Mouse (Mus musculus) hindbrain, embryonic 15.5 days (tissue): ENCODE results near the gene Psma6. TPM values are rescaled to one million over a fixed set of nuclear protein-coding genes. Genes with fewer than 3 reads are reported as not detected.
"Not testable (repeated sequence)": the region's sequence is repeated elsewhere in the genome, so short reads cannot be mapped to it uniquely, and the experiment has no call there.

Source experiments
- ATAC-seq: fragments of 200-750 bp; cut with Nextera tagmentation; 2 replicates; pipeline ENCODE4 v1.8.0; 2017; ENCODE audit warnings: low read depth, moderate number of reproducible peaks, moderate TSS enrichment; ENCODE audit not compliant: low FRiP score
- H3K27ac ChIP-seq: fragments of 300-500 bp; sonication (generic); replicated peaks from 2 replicates; pipeline ENCODE4 v1.5.1; 2015; ENCODE audit warnings: mild to moderate bottlenecking, inconsistent platforms
- H3K27me3 ChIP-seq: fragments of 300-500 bp; sonication (generic); 2 replicates; pipeline ENCODE4 v1.6.1; 2015; ENCODE audit warnings: control low read depth, inconsistent platforms
- H3K36me3 ChIP-seq: fragments of 300-500 bp; sonication (generic); 2 replicates; pipeline ENCODE4 v1.6.1; 2015; ENCODE audit warnings: control low read depth, inconsistent platforms
- H3K4me1 ChIP-seq: fragments of 300-500 bp; sonication (generic); replicated peaks from 2 replicates; pipeline ENCODE4 v1.6.1; 2015; ENCODE audit warnings: control low read depth, inconsistent platforms
- H3K4me2 ChIP-seq: fragments of 300-500 bp; sonication (generic); 2 replicates; pipeline ENCODE4 v1.6.1; 2015; ENCODE audit warnings: moderate library complexity, mild to moderate bottlenecking, inconsistent platforms
- H3K4me3 ChIP-seq: fragments of 300-500 bp; sonication (generic); 2 replicates; pipeline ENCODE4 v1.5.1; 2015; ENCODE audit warnings: mild to moderate bottlenecking, inconsistent platforms
- H3K9ac ChIP-seq: fragments of 300-500 bp; sonication (generic); 2 replicates; pipeline ENCODE4 v1.6.1; 2015; ENCODE audit warnings: inconsistent platforms
- H3K9me3 ChIP-seq: fragments of 300-500 bp; sonication (generic); 2 replicates; pipeline ENCODE4 v1.6.1; 2016; ENCODE audit warnings: control low read depth, inconsistent platforms
- WGBS: fragments of 180-500 bp; shearing (Covaris S2); methylation state at CpG from one replicate; pipeline ENCODE4 v1.1.7; 2015; 5-methylcytosine and 5-hydroxymethylcytosine counted together
- polyA plus RNA-seq: library from polyadenylated mRNA; unstranded; fragments of >200 nt; fragmentation: Nextera tagmentation; extraction: Ambion mirVana; gene quantifications from 2 replicates; pipeline ENCODE4 v1.2.1, GENCODE M21; 2015

Psma6 gene
- polyA plus RNA-seq, 1 experiment from 2014 or later, result 389 TPM

DNA sequence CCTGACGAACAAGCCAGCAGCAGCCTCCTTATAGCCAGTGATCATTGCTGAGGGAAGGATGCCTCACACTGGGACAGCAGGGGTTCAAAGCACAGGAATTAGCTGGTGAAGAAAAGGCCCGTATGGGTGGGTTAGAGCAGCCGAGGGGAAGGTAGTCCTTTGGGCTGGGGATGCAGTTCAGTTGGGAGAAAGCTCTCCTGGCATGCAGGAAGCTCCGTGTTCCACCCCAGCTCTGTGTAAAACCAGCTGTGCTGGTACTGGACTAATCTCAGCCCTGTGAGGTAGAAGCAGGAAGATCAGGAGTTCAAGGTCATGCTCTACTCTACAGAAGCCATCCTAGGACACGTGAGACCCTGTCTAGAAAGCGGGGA lies 6.4 kb upstream of the Psma6 start:
- WGBS, result 71% methylated on average over 6 of the region's 6 CpGs
- H3K27ac ChIP-seq, result no peak overlapping the region
- no peak for ATAC-seq
- H3K9ac ChIP-seq, result no peak overlapping the region
- no peaks in the 10 kb centered on the region for H3K9me3 ChIP-seq
- H3K4me1 ChIP-seq, result no peaks in the 10 kb centered on the region
- H3K36me3 ChIP-seq, result no peaks in the 10 kb centered on the region
- no peak overlapping the region for H3K4me2 ChIP-seq
- H3K4me3 ChIP-seq, result no peak overlapping the region
- no peaks in the 10 kb centered on the region for H3K27me3 ChIP-seq

DNA sequence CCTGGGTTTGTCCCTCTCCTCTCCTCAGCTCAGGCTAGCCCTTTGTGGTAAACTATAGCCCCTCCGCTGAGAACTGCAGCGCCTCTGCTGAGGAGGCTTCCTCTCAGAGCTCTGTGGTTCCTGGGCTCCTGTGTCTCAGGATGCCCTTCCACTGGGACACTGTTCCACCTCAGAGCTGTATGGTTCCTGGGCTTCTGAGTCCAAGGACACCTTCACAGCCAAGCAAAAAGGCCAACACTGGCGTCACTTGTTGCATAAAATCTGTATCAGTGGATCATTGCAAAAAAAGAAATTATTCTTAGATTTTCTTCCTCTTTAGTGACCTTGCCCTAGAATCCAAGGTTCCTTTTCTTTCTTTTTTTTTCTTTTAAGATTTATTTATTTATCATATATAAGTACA lies 804 bp downstream of the Psma6 start:
- 93% methylated on average over 3 of the region's 3 CpGs for WGBS
- Histone ChIP-seq H3K27me3 (no peaks in the 10 kb centered on the region), H3K27ac (no peak overlapping the region), H3K4me3 (no peak overlapping the region), H3K9ac (no peak overlapping the region), H3K4me2 (no peak overlapping the region), H3K9me3 (no peaks in the 10 kb centered on the region), H3K4me1 (no peaks in the 10 kb centered on the region), H3K36me3 (no peaks in the 10 kb centered on the region)
- no peak for ATAC-seq

- Histone ChIP-seq H3K9ac (no peak overlapping the region), H3K4me1 (no peaks in the 10 kb centered on the region), H3K36me3 (no peaks in the 10 kb centered on the region), H3K27me3 (no peaks in the 10 kb centered on the region), H3K4me2 (no peak overlapping the region), H3K4me3 (no peak overlapping the region), H3K9me3 (no peaks in the 10 kb centered on the region), H3K27ac (no peak overlapping the region)
- ATAC-seq, result no peak
- WGBS, result 29% methylated on average over 6 of the region's 6 CpGs
Observed at GRCm38 (mm10) chr12:55385931-55386330, 1.9 kb downstream of the Psma6 start.

GRCm38 (mm10) chr12:55386456-55386855 lies 2.4 kb downstream of the Psma6 start:
- ATAC-seq, result no peak
- Histone ChIP-seq H3K9ac (no peak overlapping the region), H3K9me3 (no peaks in the 10 kb centered on the region), H3K4me3 (no peak overlapping the region), H3K27me3 (no peaks in the 10 kb centered on the region), H3K4me2 (no peak overlapping the region), H3K36me3 (no peaks in the 10 kb centered on the region), H3K27ac (no peak overlapping the region), H3K4me1 (no peaks in the 10 kb centered on the region)
- 74% methylated on average over 9 of the region's 9 CpGs for whole genome bisulfite sequencing

- no peak overlapping the region for H3K4me3 ChIP-seq
- H3K9ac ChIP-seq, result no peak overlapping the region
- H3K27ac ChIP-seq, result no peak overlapping the region
- no peaks in the 10 kb centered on the region for H3K36me3 ChIP-seq
- WGBS, result 81% methylated on average over 7 of the region's 7 CpGs
- H3K9me3 ChIP-seq, result no peaks in the 10 kb centered on the region
- no peak overlapping the region for H3K4me2 ChIP-seq
- no peaks in the 10 kb centered on the region for H3K4me1 ChIP-seq
- no peaks in the 10 kb centered on the region for H3K27me3 ChIP-seq
- no peak for ATAC-seq
Observed at GRCm38 (mm10) chr12:55387083-55387787, 3.2 kb downstream of the Psma6 start.

- no peak overlapping the region for H3K27ac ChIP-seq
- 67% methylated on average over 11 of the region's 11 CpGs for WGBS
- no peaks in the 10 kb centered on the region for H3K4me1 ChIP-seq
- no peak overlapping the region for H3K9ac ChIP-seq
- no peak for ATAC-seq
- H3K27me3 ChIP-seq, result no peaks in the 10 kb centered on the region
- no peaks in the 10 kb centered on the region for H3K36me3 ChIP-seq
- H3K4me2 ChIP-seq, result no peak overlapping the region
- no peaks in the 10 kb centered on the region for H3K9me3 ChIP-seq
- no peak overlapping the region for H3K4me3 ChIP-seq
Observed at GRCm38 (mm10) chr12:55387788-55388465, 3.9 kb downstream of the Psma6 start.

GRCm38 (mm10) chr12:55388478-55388877 lies 4.5 kb downstream of the Psma6 start:
- no peak overlapping the region for H3K4me2 ChIP-seq
- no peak overlapping the region for H3K27ac ChIP-seq
- no peaks in the 10 kb centered on the region for H3K4me1 ChIP-seq
- no peaks in the 10 kb centered on the region for H3K27me3 ChIP-seq
- H3K36me3 ChIP-seq, result no peaks in the 10 kb centered on the region
- no peak overlapping the region for H3K4me3 ChIP-seq
- no peak overlapping the region for H3K9ac ChIP-seq
- WGBS, result 71% methylated on average over 6 of the region's 6 CpGs
- H3K9me3 ChIP-seq, result no peaks in the 10 kb centered on the region
- ATAC-seq, result 0 out of 2 replicates have a peak, but pooled peaks have one; percentile 8

GRCm38 (mm10) chr12:55389132-55390081 lies 5.4 kb downstream of the Psma6 start:
- H3K36me3 ChIP-seq, result no peaks in the 10 kb centered on the region
- WGBS, result 79% methylated on average over 17 of the region's 17 CpGs
- H3K4me2 ChIP-seq, result no peak overlapping the region
- H3K27ac ChIP-seq, result no peak overlapping the region
- no peak for ATAC-seq
- H3K4me1 ChIP-seq, result no peaks in the 10 kb centered on the region
- no peaks in the 10 kb centered on the region for H3K9me3 ChIP-seq
- H3K9ac ChIP-seq, result no peak overlapping the region
- H3K4me3 ChIP-seq, result no peak overlapping the region
- no peaks in the 10 kb centered on the region for H3K27me3 ChIP-seq

DNA sequence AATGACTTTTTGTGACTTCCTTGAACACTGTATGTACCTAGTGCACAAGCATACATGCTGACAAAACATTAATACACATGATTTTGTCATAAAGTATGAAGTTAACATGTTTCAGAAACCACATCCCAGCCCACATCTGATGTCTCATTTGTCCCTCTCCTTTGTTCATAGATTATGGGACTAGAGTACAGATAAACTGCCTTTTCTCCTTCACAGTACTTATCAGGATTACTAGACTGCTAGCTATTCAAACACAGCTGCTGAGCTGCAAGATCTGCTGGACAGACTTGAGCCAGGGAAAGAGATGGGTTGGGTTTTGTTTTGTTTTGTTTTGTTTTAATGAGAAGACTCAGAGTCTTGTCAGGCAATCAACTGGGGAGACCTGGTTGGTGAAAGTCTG lies 8.1 kb downstream of the Psma6 start:
- Histone ChIP-seq H3K9ac (no peak overlapping the region), H3K27me3 (no peaks in the 10 kb centered on the region), H3K36me3 (no peaks in the 10 kb centered on the region), H3K4me2 (no peak overlapping the region), H3K4me1 (no peaks in the 10 kb centered on the region), H3K27ac (no peak overlapping the region), H3K4me3 (no peak overlapping the region), H3K9me3 (no peaks in the 10 kb centered on the region)
- no peak for ATAC-seq

DNA sequence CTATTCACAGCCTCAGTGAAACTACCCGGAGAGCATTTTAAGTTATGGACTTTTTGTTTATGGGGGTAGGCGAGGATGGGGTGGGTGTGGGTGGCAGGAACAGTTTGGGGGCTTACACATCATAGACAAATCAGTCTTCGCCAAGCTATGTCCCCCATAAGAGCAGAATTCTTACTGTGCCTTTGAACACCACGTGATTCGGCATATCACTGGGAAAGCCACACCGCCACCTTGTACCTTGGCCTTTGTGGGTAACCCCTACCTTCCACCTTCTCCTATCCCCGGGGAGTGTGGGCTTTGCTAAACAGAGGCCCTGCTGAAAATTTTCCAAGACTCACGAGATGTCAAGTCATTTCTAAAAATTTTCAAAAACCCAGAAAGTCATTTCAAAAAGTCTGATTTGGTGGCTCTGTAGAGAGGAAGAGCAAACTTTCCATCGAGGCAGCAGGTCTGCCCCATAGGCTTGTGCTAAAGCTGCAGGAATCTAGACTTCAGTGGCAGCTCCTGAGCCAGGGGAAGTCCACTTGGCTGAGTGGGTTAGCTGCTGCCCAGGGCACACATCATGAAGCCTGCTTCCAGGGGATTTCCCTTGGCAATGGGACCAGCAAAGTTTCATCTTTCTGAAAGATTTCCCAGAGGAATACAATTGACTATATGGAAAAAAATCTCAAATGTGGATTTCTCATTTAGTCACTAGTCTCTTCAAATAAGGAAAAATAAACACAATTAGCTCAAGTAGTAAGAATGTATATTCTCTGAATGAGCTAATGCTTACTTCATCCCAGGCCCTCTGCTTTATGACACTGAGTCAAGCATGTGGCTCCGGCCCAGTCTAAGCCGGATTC lies 8.9 kb downstream of the Psma6 start:
- ATAC-seq, result no peak
- H3K27me3 ChIP-seq, result no peaks in the 10 kb centered on the region
- 90% methylated on average over 11 of the region's 11 CpGs for WGBS

DNA sequence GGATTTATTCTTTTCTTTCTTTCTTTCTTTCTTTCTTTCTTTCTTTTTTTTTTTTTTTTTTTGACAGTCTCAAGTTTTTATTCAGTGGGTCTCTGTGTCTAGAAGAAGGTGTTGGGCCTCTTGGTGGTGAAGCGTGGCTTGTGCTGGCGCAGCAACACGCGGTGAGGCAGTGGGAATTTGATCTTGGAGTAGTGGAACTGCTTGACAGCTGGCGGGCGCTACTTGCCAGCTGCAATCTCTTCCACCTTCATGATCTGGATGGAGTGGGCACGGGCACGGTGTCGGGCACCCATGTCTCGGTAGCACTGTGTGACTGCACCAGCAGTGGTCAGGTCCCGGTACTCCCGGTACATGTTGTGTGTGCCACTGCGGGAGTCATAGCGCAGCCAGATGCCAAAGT lies 11.6 kb downstream of the Psma6 start:
- ATAC-seq, H3K4me2 ChIP-seq, H3K27ac ChIP-seq, H3K9ac ChIP-seq, H3K27me3 ChIP-seq, H3K9me3 ChIP-seq, H3K4me3 ChIP-seq, H3K36me3 ChIP-seq: not testable (repeated sequence)
- H3K4me1 ChIP-seq, result peaks cover 18% of the 10 kb centered on the region
- WGBS, result 95% methylated on average over 14 of the region's 14 CpGs

More for the DNA sequence above, 8.9 kb downstream of the Psma6 start:
- H3K36me3 ChIP-seq, result no peaks in the 10 kb centered on the region
- H3K9ac ChIP-seq, result no peak overlapping the region
- peaks cover 5% of the 10 kb centered on the region for H3K4me1 ChIP-seq
- H3K4me3 ChIP-seq, result no peak overlapping the region
- H3K27ac ChIP-seq, result no peak overlapping the region
- no peak overlapping the region for H3K4me2 ChIP-seq
- no peaks in the 10 kb centered on the region for H3K9me3 ChIP-seq
